Mouse (Mus musculus) liver, embryonic 14.5 days (tissue): ENCODE measurements around the gene Lmtk2. TPM values are rescaled to one million over a fixed set of nuclear protein-coding genes. Genes with fewer than 3 reads are reported as not detected.

Experiments
- ATAC-seq: fragments of 200-750 bp; cut with Nextera tagmentation; 2 replicates; pipeline ENCODE4 v1.8.0; 2017; ENCODE audit warnings: moderate number of reproducible peaks, mild to moderate bottlenecking, moderate library complexity; ENCODE audit not compliant: insufficient read depth
- DNase-seq, 3 experiments: peaks; one replicate each; pipeline ENCODE4 v3.0.0-alpha.2; 2012 to 2013; ENCODE audit warnings: low read depth in 3 of 3, low spot score in 3 of 3
- H3K27ac ChIP-seq: fragments of 300-500 bp; sonication (generic); 2 replicates; pipeline ENCODE4 v1.5.1; 2014; ENCODE audit warnings: moderate library complexity, mild to moderate bottlenecking, control low read depth, inconsistent platforms
- H3K27me3 ChIP-seq: fragments of 300-500 bp; sonication (generic); 2 replicates; pipeline ENCODE4 v1.6.1; 2014; ENCODE audit warnings: mild to moderate bottlenecking, low read length, moderate library complexity; ENCODE audit not compliant: control insufficient read depth, insufficient read depth
- H3K36me3 ChIP-seq: fragments of 300-500 bp; sonication (generic); replicated peaks from 2 replicates; pipeline ENCODE4 v1.6.1; 2014; ENCODE audit warnings: low read depth; ENCODE audit not compliant: control insufficient read depth, insufficient read depth
- H3K4me1 ChIP-seq, 2 experiments: fragments of 200-500 bp in 1 of 2; fragments of 300-500 bp in 1 of 2; sonication (generic) in 1 of 2; replicated peaks; 2 replicates each; pipeline ENCODE4 v1.6.1; 2012 to 2014; ENCODE audit warnings: antibody characterized with exemption in 1 of 2, inconsistent platforms in 1 of 2, low read length in 1 of 2; ENCODE audit not compliant: control insufficient read depth in 2 of 2, insufficient read depth in 2 of 2
- H3K4me2 ChIP-seq: fragments of 300-500 bp; sonication (generic); 2 replicates; pipeline ENCODE4 v1.6.1; 2014; ENCODE audit warnings: low read depth, mild to moderate bottlenecking, control low read depth, moderate library complexity
- H3K4me3 ChIP-seq, 2 experiments: fragments of 200-500 bp in 1 of 2; fragments of 300-500 bp in 1 of 2; sonication (generic) in 1 of 2; 2 replicates each; pipeline ENCODE4 v1.5.1; 2012 to 2014; ENCODE audit warnings: low read depth in 2 of 2, low read length in 2 of 2, mild to moderate bottlenecking in 2 of 2, control low read depth in 1 of 2, inconsistent platforms in 1 of 2, moderate library complexity in 1 of 2; ENCODE audit not compliant: insufficient read depth in 1 of 2
- H3K9ac ChIP-seq: fragments of 300-500 bp; sonication (generic); replicated peaks from 2 replicates; pipeline ENCODE4 v1.6.1; 2014; ENCODE audit warnings: mild to moderate bottlenecking, control low read depth, moderate library complexity
- H3K9me3 ChIP-seq: fragments of 300-500 bp; sonication (generic); 2 replicates; pipeline ENCODE4 v1.6.1; 2016; ENCODE audit warnings: low read length, mixed read lengths; ENCODE audit not compliant: control insufficient read depth
- CTCF ChIP-seq: IDR thresholded peaks from 2 replicates; pipeline ENCODE4 v1.5.1; 2016; ENCODE audit warnings: antibody characterized with exemption, low read depth, control low read depth
- EP300 ChIP-seq: IDR thresholded peaks from 2 replicates; pipeline ENCODE4 v1.6.1; 2016; ENCODE audit warnings: antibody characterized with exemption, low read depth
- WGBS: fragments of 180-500 bp; shearing (Covaris S2); extraction: QIAGEN DNeasy Blood & Tissue Kit; methylation state at CpG from one replicate; pipeline ENCODE4 v1.1.7; 2014; ENCODE audit not compliant: insufficient replicate concordance; 5-methylcytosine and 5-hydroxymethylcytosine counted together
- polyA plus RNA-seq, 2 experiments: library from polyadenylated mRNA; depleted of rRNA in 1 of 2; stranded (reverse) in 1 of 2; unstranded in 1 of 2; fragments of >200 nt; fragmentation: Nextera tagmentation in 1 of 2; extraction: Ambion mirVana in 1 of 2; gene quantifications; 2 replicates each; pipeline versions ENCODE4 v1.2.1 to v1.2.3; 2012 to 2014

The Lmtk2 gene
- polyA plus RNA-seq, 2 experiments = 1.5 to 2.9 TPM

DNA sequence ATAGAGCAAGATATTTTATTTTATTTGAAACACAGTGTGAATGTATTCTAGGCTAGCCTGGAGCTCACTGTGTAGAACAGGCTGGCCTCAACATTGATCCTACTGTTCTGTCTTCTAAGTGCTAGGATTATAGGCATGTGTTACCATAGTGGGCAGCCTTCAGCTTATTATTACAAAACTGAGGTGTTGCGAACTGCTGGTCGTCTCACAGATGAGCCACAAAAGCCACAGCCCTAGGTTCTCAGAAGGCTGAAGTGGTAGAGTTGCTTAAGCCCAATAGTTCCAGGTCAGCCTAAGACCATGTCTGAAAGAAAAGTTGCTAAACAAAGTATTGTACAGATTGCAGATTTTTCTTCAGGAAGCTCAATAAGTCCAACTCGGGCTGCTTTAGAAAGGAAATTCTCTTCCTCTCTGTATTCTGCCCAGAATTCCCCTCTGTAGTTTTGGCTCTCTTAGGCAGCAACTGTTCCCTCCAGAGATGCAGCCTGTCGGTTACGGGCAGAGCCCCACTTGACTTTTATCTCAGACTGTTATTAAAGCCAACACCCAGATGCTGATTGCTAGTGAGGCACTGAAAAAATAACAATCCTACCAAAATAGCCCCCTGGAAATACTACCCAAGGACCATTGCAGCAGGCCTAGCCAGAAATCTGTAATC is 14.9 kb downstream of the Lmtk2 start:
- Histone ChIP-seq H3K4me1 (peaks cover 25% of the 10 kb centered on the region in 2 experiments), H3K9ac (peak overlapping the region; percentile 5), H3K4me3 (no peak overlapping the region), H3K27ac (peak overlapping the region; percentile 19), H3K27me3 (no peaks in the 10 kb centered on the region), H3K36me3 (no peaks in the 10 kb centered on the region), H3K9me3 (no peaks in the 10 kb centered on the region), H3K4me2 (peak overlapping the region; percentile 11)
- WGBS = 15% methylated on average over 5 of the region's 5 CpGs
- DNase-seq (no peak), ATAC-seq (peak; percentile 78)
- TF ChIP-seq CTCF (no peak), EP300 (0 out of 2 replicates have a peak, but pooled peaks have one; percentile 13)

DNA sequence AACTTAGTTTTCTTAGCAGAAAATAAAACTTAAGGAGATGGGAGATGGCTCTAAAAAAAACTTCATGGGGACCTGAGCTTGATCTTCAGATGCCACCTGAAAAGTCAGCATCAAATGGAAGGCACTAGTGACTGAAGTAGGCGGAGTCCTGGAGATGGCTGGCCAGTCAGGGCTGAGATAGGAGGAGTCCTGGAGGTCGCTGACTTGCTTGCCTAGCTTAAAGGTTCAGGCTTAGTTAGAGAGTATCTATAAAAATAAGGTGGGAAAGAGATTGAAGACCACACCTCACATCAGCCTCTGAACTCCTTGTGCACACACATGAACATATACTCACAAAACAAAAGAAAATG is 15.4 kb downstream of the Lmtk2 start:
- no peaks in the 10 kb centered on the region for H3K27me3 ChIP-seq
- peak in 2 of 3 experiments; percentile 40 to 47 for DNase-seq
- no peaks in the 10 kb centered on the region for H3K9me3 ChIP-seq
- peak overlapping the region; percentile 5; the same call in 1 of the 2 replicates for H3K9ac ChIP-seq
- peaks cover 25% of the 10 kb centered on the region in 2 experiments for H3K4me1 ChIP-seq
- TF ChIP-seq CTCF (no peak), EP300 (no peak)
- peak overlapping the region; percentile 19; the same call in 1 of the 2 replicates for H3K27ac ChIP-seq
- H3K4me3 ChIP-seq = no peak overlapping the region
- WGBS = 33% methylated on average over 2 of the region's 2 CpGs
- ATAC-seq = peak; percentile 82; the same call in 1 of the 2 replicates
- peak overlapping the region; percentile 11 for H3K4me2 ChIP-seq
- H3K36me3 ChIP-seq = no peaks in the 10 kb centered on the region

DNA sequence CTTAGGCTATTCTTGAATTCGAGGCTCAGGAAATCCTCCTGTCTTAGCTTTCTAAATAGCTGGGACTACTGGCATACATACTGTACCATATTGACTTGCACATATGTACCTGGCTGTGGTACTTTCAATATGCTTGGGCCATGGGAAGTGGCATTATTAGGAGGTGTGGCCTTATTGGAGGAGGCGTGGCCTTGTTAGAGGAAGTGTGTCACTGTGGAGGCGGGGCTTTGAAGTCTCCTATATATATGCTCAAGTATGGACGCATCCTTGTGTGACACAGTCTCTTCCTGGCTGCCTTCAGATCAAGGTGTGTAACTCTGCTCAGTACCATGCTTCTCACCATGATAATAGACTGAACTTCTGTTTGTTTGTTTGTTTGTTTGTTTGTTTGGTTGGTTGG is 18.0 kb downstream of the Lmtk2 start:
- Histone ChIP-seq H3K9ac (no peak overlapping the region), H3K36me3 (no peaks in the 10 kb centered on the region), H3K27me3 (no peaks in the 10 kb centered on the region), H3K27ac (no peak overlapping the region), H3K9me3 (no peaks in the 10 kb centered on the region), H3K4me3 (no peak overlapping the region), H3K4me1 (peaks cover 20 to 24% of the 10 kb centered on the region in 2 experiments), H3K4me2 (no peak overlapping the region)
- ATAC-seq (no peak), DNase-seq (no peak)
- WGBS = 81% methylated on average over 4 of the region's 4 CpGs
- TF ChIP-seq CTCF = no peak

DNA sequence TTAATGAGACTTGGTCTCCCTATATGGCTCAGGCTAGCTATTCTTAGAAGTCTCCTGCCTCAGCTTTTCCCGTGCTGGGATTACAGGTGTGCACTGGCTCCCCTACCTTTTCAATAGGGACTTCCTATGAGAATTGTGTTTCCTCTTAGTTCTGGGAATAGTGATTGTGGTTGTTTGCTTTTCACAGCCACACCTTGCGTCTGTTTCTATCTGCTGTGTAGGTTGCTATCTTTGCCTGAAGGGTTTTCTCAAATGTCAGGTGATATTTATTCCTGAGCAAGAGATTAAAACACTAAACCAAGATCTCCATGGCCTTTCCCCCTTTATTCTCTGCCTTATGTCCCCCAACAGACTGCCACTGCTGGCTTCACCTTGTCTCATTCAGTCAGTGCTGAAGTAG is 19.1 kb downstream of the Lmtk2 start:
- Histone ChIP-seq H3K27me3 (no peaks in the 10 kb centered on the region), H3K4me3 (no peak overlapping the region), H3K27ac (no peak overlapping the region), H3K9ac (no peak overlapping the region), H3K4me1 (peaks cover 15 to 17% of the 10 kb centered on the region in 2 experiments), H3K4me2 (no peak overlapping the region), H3K9me3 (no peaks in the 10 kb centered on the region), H3K36me3 (no peaks in the 10 kb centered on the region)
- TF ChIP-seq CTCF (no peak), EP300 (no peak)
- ATAC-seq = no peak
- WGBS = 56% methylated on average over 2 of the region's 2 CpGs
- no peak for DNase-seq

DNA sequence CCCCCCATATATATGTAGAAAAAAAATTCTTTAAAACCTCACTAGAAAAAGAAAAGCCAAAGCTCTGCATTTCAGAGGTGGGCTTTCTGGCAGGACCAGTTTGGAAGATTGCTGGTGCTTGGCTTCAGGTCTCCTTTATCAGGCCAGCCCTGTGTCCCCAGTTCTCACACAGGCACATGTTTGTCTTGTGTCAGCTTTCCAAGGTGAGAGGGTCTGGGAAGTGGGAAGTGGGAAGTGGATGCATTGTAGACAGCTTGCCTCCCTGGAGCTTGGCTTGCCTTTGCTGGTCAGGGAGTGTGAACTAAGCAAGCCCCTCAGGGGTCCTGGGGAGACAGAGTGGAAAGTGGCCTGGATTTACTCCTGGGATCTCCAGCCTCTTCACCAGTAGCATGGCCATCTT is 21.3 kb downstream of the Lmtk2 start:
- Histone ChIP-seq H3K4me3 (no peak overlapping the region), H3K9me3 (no peaks in the 10 kb centered on the region), H3K4me2 (no peak overlapping the region), H3K27me3 (no peaks in the 10 kb centered on the region), H3K36me3 (no peaks in the 10 kb centered on the region), H3K9ac (no peak overlapping the region), H3K4me1 (peaks cover 0 to 8% of the 10 kb centered on the region in 2 experiments; a peak in 2 of 4 replicates), H3K27ac (no peak overlapping the region)
- TF ChIP-seq EP300 (no peak), CTCF (no peak)
- ATAC-seq (no peak), DNase-seq (no peak)
